Mouse (Mus musculus) brain, embryonic 14.5 days (tissue): ENCODE results near the gene Vars2.

ENCODE experiments used
- CTCF ChIP-seq: fragments of 200-500 bp; IDR thresholded peaks from 2 replicates; pipeline ENCODE4 v1.5.1; 2012; ENCODE audit warnings: inconsistent platforms, mild to moderate bottlenecking, moderate library complexity, borderline replicate concordance; ENCODE audit not compliant: insufficient read depth, insufficient read length; ENCODE audit errors: extremely low read depth
- POLR2A ChIP-seq: fragments of 200-500 bp; IDR thresholded peaks from 2 replicates; pipeline ENCODE4 v1.6.1; 2012; ENCODE audit warnings: mild to moderate bottlenecking, inconsistent platforms, borderline replicate concordance; ENCODE audit not compliant: poor library complexity, insufficient read depth, insufficient read length, severe bottlenecking; ENCODE audit errors: extremely low read depth

DNA sequence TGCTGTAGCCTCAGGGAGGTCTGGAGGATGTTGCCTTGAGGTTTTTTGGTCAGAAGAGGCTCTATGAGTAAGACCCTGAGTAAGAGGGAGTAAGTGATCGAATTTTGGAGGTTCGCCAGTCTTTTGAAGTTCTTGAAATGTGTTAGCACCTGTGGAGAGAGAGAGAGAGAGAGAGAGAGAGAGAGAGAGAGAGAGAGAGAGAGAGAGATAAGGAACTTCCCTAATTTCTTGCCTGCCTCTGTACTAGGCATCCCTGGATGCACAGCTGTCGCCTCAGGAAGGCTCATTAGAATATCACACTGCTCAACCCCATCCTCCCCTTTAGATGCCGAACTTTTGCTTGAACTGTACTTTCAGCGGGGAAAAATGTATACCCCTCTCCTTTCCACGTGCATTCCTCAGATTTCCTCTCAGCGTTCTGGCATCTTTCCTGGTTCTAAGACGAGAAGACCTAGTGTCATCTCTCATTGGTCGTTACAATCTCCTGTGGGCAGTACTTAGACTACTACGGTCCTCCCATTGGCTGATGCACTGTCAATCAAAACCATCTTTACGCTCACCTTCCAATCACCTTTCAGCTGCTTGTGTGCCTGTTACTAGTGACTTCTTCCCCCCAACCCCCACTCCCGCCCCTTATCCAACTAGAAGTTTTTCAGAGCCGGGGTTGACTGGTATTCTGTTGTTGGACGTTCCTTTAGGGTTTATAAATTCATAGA is 28.8 kb downstream of the Vars2 start:
- TF ChIP-seq POLR2A (no peak), CTCF (no peak)
